Mouse (Mus musculus) heart, embryonic 16.5 days (tissue): ENCODE data around the gene Zfp865. TPM values are rescaled to one million over a fixed set of nuclear protein-coding genes. Genes with fewer than 3 reads are reported as not detected.

Source experiments
- ATAC-seq: fragments of 200-750 bp; cut with Nextera tagmentation; replicated peaks from 2 replicates; pipeline ENCODE4 v1.8.0; 2017; ENCODE audit warnings: moderate number of reproducible peaks; ENCODE audit not compliant: insufficient read depth, low FRiP score; ENCODE audit errors: extremely low read depth
- H3K27ac ChIP-seq: fragments of 300-500 bp; sonication (generic); 2 replicates; pipeline ENCODE4 v1.5.1; 2014; ENCODE audit warnings: mild to moderate bottlenecking, low read length, control low read depth, moderate library complexity
- H3K27me3 ChIP-seq: fragments of 300-500 bp; sonication (generic); 2 replicates; pipeline ENCODE4 v1.6.1; 2014; ENCODE audit warnings: low read length, mixed read lengths; ENCODE audit not compliant: control insufficient read depth, insufficient read depth
- H3K36me3 ChIP-seq: fragments of 300-500 bp; sonication (generic); 2 replicates; pipeline ENCODE4 v1.6.1; 2014; ENCODE audit not compliant: control insufficient read depth, insufficient read depth
- H3K4me1 ChIP-seq: fragments of 300-500 bp; sonication (generic); 2 replicates; pipeline ENCODE4 v1.6.1; 2014; ENCODE audit warnings: low read length, mixed read lengths; ENCODE audit not compliant: control insufficient read depth, insufficient read depth
- H3K4me2 ChIP-seq: fragments of 300-500 bp; sonication (generic); 2 replicates; pipeline ENCODE4 v1.6.1; 2014; ENCODE audit warnings: low read depth, mild to moderate bottlenecking, control low read depth, low read length
- H3K4me3 ChIP-seq: fragments of 300-500 bp; sonication (generic); 2 replicates; pipeline ENCODE4 v1.5.1; 2014; ENCODE audit warnings: mild to moderate bottlenecking, control low read depth, low read length
- H3K9ac ChIP-seq: fragments of 300-500 bp; sonication (generic); 2 replicates; pipeline ENCODE4 v1.6.1; 2014; ENCODE audit warnings: low read length, control low read depth
- H3K9me3 ChIP-seq: fragments of 300-500 bp; sonication (generic); replicated peaks from 2 replicates; pipeline ENCODE4 v1.6.1; 2016; ENCODE audit warnings: low read length; ENCODE audit not compliant: control insufficient read depth
- WGBS: fragments of 180-500 bp; shearing (Covaris S2); extraction: QIAGEN DNeasy Blood & Tissue Kit; methylation state at CpG from one replicate; pipeline ENCODE4 v1.1.7; 2014; 5-methylcytosine and 5-hydroxymethylcytosine counted together
- polyA plus RNA-seq: library from polyadenylated mRNA; unstranded; fragments of >200 nt; fragmentation: Nextera tagmentation; extraction: Ambion mirVana; gene quantifications from 2 replicates; pipeline ENCODE4 v1.2.1, GENCODE M21; 2015

Gene Zfp865
- polyA plus RNA-seq, 1 experiment from 2014 or later, result 3.9 TPM

- Histone ChIP-seq H3K27me3 (peaks cover 53% of the 10 kb centered on the region), H3K9me3 (no peaks in the 10 kb centered on the region), H3K9ac (no peak overlapping the region), H3K4me2 (peak overlapping the region; percentile 92), H3K4me1 (peaks cover 26% of the 10 kb centered on the region), H3K36me3 (no peaks in the 10 kb centered on the region), H3K4me3 (peak overlapping the region; percentile 78), H3K27ac (no peak overlapping the region)
- WGBS, result 9% methylated on average over 45 of the region's 45 CpGs
- ATAC-seq, result no peak
Observed at GRCm38 (mm10) chr7:5052931-5053343, 32.8 kb downstream of the Zfp865 start.

- H3K9ac ChIP-seq, result peak overlapping the region; percentile 23; the same call in 1 of the 2 replicates
Observed at GRCm38 (mm10) chr7:5053456-5054179, 33.4 kb downstream of the Zfp865 start.

DNA sequence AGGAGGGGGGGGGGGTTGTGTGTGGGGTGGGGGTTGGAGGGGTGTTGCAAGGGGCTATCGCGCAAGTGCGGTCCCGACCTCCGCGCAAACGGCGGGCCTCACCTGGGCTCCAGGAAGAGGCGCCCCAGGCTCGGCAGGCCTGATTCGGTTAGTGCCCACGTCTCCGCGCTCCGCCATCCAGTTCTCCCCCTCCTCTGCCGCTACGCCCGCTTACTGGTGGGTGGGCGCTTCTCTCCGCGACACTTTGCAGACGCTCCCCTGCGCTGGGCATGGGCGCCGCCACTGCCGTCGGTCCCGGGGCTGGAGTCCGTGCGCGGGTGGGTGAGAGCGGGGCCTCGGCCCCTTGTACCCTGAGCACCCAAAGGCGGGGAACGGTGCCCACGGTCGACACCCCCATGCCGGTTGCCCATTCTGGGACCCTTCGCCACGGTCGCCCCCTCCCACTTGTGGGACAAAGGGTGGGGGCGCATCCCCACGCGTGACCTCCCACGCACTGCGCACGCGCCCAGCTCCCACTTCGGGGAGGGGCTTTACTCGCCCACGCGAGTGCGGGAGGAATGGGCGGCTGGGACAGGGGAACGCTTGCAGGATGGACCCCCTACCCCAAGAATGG, 36.6 kb downstream of the Zfp865 start:
- Histone ChIP-seq H3K4me3 (peak overlapping the region; percentile 44), H3K4me2 (peak overlapping the region; percentile 57), H3K9ac (peak overlapping the region; percentile 60), H3K36me3 (no peaks in the 10 kb centered on the region), H3K27ac (no peak overlapping the region), H3K27me3 (peaks cover 56% of the 10 kb centered on the region), H3K4me1 (peaks cover 31% of the 10 kb centered on the region), H3K9me3 (no peaks in the 10 kb centered on the region)
- ATAC-seq, result no peak
- WGBS, result 3% methylated on average over 45 of the region's 55 CpGs

More at GRCm38 (mm10) chr7:5053456-5054179, 33.4 kb downstream of the Zfp865 start:
- 12% methylated on average over 32 of the region's 32 CpGs for WGBS
- H3K4me2 ChIP-seq, result peak overlapping the region; percentile 52
- H3K27ac ChIP-seq, result no peak overlapping the region
- peak overlapping the region; percentile 78 for H3K4me3 ChIP-seq
- H3K4me1 ChIP-seq, result peaks cover 26% of the 10 kb centered on the region
- ATAC-seq, result no peak
- H3K36me3 ChIP-seq, result no peaks in the 10 kb centered on the region
- H3K27me3 ChIP-seq, result peaks cover 56% of the 10 kb centered on the region
- no peaks in the 10 kb centered on the region for H3K9me3 ChIP-seq

GRCm38 (mm10) chr7:5057381-5057780, 37.2 kb downstream of the Zfp865 start:
- Histone ChIP-seq H3K36me3 (no peaks in the 10 kb centered on the region), H3K4me3 (peak overlapping the region; percentile 44), H3K4me1 (peaks cover 26% of the 10 kb centered on the region), H3K4me2 (peak overlapping the region; percentile 57; the same call in 1 of the 2 replicates), H3K27ac (no peak overlapping the region), H3K9ac (peak overlapping the region; percentile 60; the same call in 1 of the 2 replicates), H3K27me3 (peaks cover 50% of the 10 kb centered on the region), H3K9me3 (no peaks in the 10 kb centered on the region)
- ATAC-seq, result no peak
- WGBS, result 37% methylated on average over 8 of the region's 8 CpGs

- WGBS, result 38% methylated on average over 11 of the region's 11 CpGs
- no peaks in the 10 kb centered on the region for H3K9me3 ChIP-seq
- peaks cover 50% of the 10 kb centered on the region for H3K27me3 ChIP-seq
- H3K9ac ChIP-seq, result no peak overlapping the region
- H3K4me1 ChIP-seq, result peaks cover 22% of the 10 kb centered on the region
- H3K4me3 ChIP-seq, result no peak overlapping the region
- ATAC-seq, result no peak
- no peak overlapping the region for H3K4me2 ChIP-seq
- no peak overlapping the region for H3K27ac ChIP-seq
- no peaks in the 10 kb centered on the region for H3K36me3 ChIP-seq
Observed at GRCm38 (mm10) chr7:5057804-5058203, 37.6 kb downstream of the Zfp865 start.

DNA sequence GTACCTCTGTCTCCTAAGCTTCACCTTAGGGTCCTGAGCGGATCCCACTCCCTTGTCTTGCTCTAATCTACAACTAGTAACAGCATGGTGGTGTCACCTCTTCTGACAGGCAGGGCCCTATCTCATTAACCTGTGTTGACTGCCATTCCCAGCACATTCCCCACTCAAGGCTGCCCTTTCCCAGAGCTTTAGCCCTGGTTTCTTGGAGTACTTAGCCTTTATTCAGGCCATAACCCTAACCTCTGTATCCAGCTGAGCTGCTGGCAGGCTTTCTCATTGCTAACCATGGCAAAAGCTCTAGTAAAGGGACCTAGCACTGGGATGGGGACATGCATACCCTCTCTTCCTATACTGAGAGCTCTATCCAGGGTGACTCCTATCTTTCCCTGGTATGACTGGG, 38.5 kb downstream of the Zfp865 start:
- ATAC-seq, result no peak
- Histone ChIP-seq H3K36me3 (no peaks in the 10 kb centered on the region), H3K4me3 (no peak overlapping the region), H3K27ac (no peak overlapping the region), H3K4me1 (peaks cover 20% of the 10 kb centered on the region), H3K9me3 (no peaks in the 10 kb centered on the region), H3K4me2 (no peak overlapping the region), H3K9ac (no peak overlapping the region), H3K27me3 (peaks cover 43% of the 10 kb centered on the region)
- WGBS, result 71% methylated on average over 1 of the region's 1 CpGs

DNA sequence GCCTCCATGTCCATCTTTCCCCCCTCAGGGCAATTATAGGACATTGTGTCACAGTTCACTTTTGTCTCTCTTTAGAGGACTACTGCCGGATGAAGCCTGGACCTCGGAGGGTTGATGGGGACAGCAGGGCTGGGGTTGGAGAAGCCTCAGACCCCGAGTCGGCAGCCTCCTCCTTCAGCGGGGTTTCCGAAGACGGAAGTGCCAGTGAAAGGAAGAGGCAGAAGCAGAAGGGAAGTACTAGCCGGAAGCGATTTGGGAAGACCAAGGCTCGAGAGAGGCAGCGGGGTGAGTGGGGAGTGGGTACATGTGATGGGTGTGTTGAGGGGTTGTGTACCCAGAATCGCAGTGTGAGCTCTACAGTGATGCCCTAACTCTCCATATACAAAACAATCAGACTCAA, 39.2 kb downstream of the Zfp865 start:
- no peak overlapping the region for H3K27ac ChIP-seq
- H3K9ac ChIP-seq, result no peak overlapping the region
- no peak for ATAC-seq
- H3K4me2 ChIP-seq, result no peak overlapping the region
- H3K9me3 ChIP-seq, result no peaks in the 10 kb centered on the region
- no peak overlapping the region for H3K4me3 ChIP-seq
- H3K4me1 ChIP-seq, result peaks cover 24% of the 10 kb centered on the region
- 89% methylated on average over 12 of the region's 12 CpGs for WGBS
- H3K27me3 ChIP-seq, result peaks cover 36% of the 10 kb centered on the region
- H3K36me3 ChIP-seq, result no peaks in the 10 kb centered on the region

DNA sequence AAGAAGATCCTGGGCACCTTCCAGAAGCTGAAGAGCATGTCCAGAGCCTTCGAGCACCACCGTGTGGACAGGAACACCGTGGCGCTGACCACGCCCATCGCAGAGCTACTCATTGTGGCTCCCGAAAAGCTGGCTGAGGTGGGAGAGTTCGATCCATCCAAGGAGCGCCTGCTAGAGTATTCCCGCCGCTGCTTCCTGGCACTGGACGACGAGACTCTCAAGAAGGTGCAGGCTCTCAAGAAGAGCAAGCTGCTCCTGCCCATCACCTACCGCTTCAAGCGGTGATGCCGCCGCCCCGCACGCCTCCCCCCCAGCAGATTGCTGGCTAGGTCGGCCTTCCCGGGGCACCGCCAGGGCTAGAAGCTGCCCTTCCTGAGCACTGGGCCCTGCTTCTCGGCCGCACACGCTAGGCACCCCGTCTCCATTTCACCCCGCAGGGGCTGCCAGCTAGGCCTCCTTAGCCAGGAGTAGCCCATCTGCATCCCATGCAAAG, 40.1 kb downstream of the Zfp865 start:
- H3K9me3 ChIP-seq, result no peaks in the 10 kb centered on the region
- WGBS, result 5% methylated on average over 27 of the region's 27 CpGs
- peak overlapping the region; percentile 88 for H3K4me3 ChIP-seq
- peak overlapping the region; percentile 100 for H3K27ac ChIP-seq
- H3K27me3 ChIP-seq, result peaks cover 27% of the 10 kb centered on the region
- no peak for ATAC-seq
- H3K4me1 ChIP-seq, result peaks cover 27% of the 10 kb centered on the region
- H3K9ac ChIP-seq, result peak overlapping the region; percentile 97
- H3K36me3 ChIP-seq, result no peaks in the 10 kb centered on the region
- H3K4me2 ChIP-seq, result peak overlapping the region; percentile 91
